Mouse (Mus musculus) c-Kit-positive CD71-positive TER-119-negative erythroid progenitor cells, embryonic 14.5 days (primary cell): ENCODE results near the gene Hoxd3.

ENCODE experiments used
- DNase-seq: peaks from one replicate; pipeline ENCODE4 v3.0.0-alpha.2; 2013; ENCODE audit warnings: low read depth

The Hoxd3 gene

DNA sequence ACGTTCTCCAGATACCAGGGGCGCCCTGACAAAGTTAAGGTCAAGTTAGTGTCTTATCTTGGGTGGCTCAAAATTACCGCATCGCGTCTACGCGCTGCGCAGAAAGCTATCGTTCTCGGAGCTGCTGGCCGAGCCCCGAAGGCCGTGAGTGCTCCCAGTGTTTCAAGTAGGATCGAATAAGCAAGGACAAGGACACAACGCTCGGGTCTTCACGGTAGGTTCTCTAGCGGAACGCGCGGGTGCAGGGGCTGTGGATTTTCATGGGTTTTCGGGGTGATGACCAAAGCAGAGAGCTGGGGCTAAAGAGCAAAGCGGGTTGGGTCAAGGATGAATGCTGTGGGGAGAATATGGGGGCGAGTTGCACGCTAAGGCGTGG, 32.1 kb upstream of the Hoxd3 start:
- no peak for DNase-seq

DNA sequence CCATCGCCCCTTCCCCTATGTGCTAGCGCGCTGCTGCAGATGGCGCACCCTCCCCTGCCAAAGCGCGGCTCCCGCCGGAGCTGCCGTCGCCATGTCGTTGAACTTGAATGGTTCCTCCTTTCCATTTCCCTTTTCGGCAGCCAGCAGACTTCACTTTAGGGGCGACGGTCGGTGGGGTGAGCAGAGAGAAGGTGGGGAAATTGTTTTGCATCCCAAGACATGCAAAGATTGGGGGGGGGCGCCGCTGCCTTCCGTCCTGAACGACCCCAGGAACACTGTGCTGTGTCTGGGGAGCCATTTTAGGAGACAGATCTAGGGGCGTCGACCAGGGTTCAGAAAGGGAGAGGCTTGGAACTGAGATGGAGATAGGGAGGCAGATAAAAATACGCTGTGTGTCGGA, 31.7 kb upstream of the Hoxd3 start:
- DNase-seq: no peak

DNA sequence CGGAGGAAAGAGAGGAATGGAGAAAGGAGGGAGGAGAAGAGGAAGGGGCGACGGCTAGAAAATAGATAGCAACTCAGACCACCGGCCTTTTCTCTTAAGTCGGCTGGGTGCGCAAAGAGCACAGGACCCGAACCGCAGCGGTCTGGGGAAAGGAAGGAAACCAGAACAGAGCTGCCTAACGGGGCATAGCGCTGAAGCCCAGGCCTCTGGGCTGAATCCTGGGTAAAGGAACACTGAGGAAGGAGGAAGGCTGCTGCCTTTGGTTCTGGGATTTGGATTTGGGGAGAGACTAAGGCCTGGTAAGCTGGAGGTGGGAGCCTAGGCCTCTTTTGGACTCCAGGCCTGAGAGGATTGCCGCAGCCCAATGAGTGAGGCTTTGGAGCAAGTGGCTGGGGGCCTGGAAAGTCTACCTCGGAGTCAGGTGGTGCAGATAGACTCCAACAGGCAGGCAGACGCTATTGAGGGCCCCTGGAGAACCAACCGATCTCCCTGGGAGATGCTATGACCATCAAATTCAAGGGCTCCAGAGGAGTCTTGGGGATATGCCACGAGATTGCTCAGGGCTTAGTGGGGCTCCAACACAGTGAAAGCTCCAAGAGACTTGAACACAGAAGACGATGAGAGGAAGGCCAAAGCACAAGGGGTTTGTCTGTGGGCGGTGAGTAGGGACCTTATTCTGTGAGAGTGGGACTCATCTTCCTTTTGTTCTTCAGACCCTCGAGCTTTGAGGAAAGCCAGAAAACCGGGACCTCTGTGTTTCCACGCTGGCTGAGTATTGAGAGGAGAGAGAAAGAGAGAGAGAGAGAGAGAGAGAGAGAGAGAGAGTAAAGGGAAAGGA, 30.9 kb upstream of the Hoxd3 start:
- no peak for DNase-seq

DNA sequence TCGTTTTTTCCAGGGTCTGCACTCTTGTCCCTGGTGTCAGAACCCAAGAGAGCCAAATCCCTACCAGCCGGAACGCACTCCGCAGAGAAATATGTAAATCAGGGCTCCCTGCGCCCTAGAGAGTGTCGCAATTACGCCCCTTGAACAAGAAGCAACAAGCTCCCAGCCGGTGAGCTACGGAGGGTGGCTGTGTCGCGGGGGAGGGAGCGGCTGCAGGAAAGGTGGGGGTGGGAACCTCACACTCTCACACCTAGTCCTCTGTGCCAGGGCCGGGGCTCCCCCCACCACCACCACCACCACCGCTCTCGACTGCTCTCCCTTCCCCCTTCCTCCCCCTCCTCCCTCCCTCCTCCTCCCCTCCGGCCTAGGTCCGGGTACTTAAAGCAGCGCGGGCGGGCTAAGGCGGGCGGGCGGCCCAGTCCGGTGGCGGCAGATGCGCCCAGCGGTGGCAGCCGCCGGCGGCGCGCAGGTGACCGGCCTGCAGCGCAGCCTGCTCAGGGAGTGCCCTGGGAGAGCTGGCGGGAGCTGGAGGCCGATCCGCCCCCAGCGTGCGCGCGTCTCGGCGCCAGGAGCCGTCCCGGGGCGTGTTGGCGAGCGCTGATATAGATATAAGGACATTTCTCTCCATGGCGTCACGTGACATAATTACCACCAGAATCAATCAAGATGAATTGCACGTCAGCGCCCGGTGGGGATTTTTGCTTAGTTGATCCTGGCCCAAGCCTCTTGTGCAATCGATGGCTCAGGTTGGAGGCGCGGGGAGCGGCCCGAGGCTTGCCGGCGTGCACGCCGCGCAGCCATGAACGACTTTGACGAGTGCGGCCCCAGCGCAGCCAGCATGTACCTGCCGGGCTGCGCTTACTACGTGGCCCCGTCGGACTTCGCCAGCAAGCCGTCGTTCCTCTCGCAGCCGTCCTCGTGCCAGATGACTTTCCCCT, 29.9 kb upstream of the Hoxd3 start:
- DNase-seq: no peak

DNA sequence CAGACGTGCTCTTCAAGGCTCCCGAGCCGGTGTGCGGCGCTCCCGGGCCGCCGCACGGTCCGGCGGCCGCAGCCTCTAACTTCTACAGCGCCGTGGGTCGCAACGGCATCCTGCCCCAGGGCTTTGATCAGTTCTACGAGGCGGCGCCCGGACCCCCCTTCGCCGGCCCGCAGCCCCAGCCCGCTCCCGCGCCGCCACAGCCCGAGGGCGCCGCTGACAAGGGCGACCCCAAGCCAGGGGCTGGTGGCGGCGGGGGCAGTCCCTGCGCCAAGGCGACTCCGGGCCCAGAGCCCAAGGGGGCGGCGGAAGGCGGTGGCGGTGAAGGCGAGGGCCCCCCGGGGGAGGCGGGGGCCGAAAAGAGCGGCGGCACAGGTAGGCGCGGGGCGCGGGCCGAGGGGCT, 28.9 kb upstream of the Hoxd3 start:
- no peak for DNase-seq

DNA sequence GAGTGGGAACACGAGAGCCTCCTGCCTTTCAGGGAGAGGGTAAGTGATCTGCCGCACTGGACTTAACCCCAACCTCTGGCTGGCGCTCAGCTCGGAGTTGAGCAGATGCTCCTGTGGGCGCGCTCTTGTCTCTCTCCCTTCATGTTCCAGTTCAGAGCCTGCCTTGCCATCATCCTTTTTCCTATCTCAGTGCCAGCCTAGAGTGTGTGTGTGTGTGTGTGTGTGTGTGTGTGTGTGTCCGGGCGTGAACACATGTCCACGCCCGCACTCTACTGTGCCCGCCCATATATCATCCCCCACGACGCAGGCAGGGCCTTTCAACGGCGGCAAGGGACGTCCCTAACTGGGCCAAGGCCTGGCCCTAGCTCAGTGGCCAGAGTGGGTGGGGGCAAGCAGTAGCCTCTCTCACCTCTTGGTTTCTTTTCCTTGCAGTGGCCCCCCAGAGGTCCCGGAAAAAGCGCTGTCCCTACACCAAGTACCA, 28.2 kb upstream of the Hoxd3 start:
- no peak for DNase-seq

DNA sequence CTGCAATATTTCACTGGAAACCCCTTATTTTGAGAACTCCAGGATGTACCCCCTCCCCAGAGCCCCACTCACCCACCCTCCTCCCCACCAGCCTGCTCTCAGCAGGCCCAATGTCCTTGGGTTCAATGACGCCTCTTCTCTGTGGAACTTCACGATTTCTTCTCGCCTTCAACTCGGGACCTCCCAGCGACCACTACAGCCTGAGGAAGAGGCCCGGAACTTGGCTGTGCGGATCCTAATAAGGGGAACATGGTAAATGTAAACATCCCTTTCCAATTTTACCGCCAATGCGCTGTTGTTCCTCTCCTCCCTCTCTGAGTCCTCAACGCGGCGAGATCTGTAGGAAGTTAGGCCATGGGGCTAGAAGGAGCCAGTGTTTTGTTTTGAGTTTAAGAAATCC, 27.6 kb upstream of the Hoxd3 start:
- DNase-seq: no peak

DNA sequence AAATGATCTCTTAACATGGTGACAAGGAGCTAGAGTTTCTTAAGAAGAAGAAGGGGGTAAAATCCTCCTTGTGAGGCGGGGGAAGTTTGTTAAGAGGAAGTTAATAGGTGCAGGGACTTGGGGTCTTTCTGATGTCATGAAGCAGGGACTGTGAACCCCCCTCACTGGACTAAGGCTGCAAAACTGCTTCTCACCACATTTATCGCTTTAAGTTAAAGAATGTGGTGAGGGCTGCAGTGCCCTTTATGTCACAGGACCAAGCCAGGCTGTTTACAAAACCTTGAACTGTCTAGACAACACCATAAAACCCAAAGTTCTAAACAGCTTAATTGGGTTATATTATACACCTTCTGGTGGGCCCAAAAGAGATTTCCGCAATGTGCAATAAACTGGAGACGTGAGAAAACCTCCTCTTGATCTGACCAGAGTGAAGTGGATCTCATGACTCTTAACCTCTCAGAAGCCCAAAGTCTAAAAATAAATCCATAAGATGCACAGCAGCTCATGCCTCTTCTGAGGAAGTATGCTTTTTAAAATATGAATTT, 26.6 kb upstream of the Hoxd3 start:
- no peak for DNase-seq

DNA sequence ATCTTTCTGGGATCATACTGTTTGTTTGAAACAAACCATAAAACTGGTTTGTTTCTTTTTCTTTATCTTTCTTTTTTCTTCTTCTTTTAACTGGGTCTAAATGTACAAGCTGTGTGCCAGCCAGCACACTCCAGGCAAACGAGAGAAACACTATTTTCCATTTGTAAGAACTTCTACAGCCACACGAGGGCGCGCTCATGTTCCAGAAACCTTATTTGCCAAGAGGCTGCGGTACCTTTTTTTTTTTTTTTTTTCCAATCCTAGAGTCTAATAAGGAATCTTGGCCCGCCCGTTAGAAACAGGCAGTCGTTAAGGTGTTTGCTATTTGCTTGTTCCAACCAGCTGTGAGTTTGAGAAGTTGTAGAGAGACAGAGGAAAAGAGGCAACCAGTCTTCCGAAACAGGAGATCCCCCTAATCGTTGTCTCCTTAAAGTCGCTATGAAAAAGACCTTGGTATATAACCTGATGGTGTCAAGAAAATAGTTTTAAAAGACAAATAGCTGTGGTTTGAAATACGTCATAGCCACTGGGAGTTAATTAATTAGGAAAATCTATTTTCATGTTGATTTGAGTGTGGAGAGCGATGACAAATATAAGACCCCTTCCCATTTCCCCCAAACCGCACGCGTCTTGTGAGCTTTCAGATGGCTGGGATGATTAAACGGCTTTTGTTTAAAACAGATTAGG, 25.3 kb upstream of the Hoxd3 start:
- peak; percentile 25 for DNase-seq

DNA sequence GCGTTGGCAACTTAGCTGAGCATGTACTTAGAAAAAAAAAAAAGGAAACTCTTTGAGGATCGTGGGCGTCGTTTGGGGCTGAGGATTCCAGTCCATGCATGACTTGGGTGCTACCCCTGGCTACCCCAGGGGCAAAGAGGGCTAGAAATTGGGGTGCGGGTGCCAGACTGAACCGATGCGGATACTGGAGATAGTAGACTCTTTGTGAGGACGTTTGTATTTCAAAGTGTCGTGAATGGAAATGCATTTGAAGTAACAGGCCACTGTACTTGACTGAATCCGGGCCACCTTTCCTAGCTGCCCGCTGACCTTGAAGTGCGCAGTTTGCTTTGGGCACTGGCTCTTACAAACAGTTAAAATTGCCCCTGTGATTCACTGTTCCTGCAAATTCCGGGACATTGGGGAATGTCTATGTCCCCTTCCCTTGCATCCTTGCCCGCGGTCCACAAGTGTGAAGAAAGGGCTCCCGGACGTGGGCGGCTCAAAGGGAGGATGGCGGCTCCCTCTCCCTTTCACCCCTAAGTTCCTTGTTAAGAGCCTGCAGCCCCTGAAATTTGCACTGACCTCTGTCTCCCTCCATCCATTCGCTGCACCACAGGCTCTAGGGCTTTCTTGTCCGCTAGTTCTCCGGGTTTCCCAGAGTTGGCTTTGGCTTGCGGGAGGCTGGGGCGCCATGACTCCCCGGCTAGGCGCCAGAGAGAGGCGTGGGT, 24.6 kb upstream of the Hoxd3 start:
- no peak for DNase-seq

DNA sequence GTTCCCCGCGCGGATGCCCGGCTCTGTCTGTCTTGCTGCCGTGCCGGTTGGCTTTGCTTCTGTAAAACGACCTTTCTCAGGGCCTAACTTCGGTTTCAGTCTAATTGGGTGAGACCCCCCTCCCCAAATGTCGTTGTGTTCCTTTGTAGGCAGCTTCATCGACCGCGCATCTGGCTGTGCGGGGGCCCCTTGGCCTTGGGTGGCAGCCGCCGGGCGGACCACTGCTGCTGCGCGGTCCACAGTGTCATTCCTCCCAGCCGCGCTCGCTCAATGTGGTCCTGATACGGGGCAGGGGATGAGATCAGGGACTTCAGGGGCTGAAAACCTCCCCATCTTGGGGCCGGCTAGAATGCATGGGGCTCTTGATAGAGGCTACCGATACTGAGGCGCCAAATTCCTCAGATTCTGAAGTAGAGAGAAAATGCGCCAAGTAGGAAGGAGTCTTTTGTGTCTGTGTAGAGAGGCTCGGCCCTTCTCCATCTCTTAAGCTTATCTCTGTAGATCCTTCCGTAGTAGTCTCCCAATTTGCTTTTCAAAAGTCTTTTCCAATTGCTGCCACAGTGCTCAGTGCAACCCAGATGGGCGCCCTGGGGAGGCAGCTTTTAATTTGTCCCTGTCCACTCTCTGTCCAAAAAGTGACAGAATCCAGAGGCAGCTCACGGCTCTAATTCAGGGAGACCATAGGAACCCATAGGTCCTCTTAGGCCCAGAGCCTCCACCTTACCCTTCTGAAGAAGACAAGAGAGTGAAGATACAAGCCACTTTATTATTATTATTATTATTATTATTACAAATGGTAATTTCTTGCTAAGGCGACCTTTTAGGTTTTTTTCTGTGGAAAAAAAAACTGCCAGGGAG, 23.8 kb upstream of the Hoxd3 start:
- DNase-seq: no peak

DNA sequence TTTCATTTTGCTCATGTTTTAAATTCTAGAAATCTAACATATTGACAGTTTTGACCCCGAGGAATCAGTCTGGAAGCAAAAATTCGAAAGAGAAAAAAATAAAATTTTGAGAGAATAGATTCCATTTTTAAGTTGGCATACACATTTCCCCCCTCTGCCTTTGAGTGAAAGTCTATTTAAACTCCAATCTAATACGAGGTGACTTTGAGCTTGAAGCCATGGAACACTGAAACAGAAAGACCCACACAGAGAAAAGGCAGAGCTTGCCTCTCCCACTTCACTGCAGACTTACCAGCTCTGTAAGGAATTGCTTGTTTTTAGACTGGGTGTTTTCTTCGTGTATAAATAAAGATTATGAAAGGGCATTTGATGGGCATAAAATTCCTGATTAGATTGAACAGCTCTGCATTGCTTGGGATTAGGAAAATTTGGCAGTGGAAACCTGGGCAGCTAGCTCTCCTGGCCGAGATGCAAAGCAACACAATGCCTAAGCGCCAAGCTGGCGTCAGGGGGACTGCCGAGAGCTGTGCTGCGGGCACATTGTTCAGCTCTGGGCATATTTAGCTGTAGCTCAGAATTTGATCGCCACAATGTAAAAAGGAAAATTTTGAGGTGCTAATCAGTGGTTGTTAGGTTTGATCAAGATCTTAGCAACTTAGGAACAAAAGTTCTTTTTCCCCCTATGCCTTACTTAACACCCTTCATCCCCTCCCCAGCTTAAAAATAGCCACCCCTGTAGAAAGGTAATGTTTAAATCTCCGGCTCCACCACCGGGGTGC, 22.7 kb upstream of the Hoxd3 start:
- no peak for DNase-seq

DNA sequence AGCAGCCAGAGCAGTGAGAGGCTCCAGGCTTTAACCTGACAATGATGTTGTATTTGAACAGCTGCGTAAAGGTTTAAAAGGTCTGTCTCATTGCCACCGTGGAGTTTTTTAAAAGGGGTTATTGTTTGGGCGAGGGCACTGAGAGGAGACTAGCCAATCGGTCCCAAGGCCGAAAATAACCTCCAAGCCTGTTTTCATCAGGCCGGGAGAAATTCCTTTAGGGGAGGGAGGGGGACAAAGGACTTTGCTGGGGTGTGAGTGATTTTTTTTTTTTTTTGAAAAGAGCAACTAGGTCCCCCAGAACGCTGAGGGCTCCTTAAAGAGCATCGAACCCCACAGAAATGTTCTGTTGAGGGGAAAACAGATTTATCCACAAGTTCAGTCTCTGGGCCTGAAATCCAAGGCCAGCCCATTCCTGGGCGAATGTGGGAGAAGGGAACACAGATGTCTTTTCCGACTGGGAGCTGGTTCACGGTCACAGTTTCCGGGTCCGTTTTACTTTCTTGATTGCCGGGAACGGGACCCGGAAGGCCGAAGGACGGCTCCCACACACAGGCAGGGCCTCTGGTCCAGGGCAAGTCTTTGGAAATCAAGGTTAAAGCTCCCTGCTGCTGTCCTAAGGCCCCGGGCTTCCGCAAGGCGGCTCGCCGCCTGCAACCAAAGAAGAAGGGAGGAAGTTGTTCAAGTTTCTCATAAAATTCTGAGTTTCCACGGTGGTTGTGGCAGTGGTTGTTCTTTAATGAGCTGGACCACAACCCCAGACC, 22.0 kb upstream of the Hoxd3 start:
- DNase-seq: no peak

DNA sequence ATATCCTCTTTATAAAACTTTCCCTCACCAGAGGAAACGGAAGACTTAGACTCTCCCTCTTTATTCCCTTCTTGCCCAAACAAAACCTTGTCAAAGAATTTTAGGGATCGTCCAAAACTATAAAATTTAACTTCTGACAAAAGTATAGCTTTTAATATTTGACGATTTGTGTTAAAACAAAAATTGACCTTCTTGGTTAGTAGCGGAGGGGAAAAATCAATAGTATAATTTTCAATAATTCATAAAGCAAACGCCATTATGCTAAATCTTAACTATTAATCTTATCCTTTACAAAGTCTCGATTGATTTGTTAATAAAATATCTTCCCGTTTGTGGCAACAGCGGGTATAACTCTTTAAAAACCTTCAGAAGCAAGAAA, 21.4 kb upstream of the Hoxd3 start:
- DNase-seq: no peak

DNA sequence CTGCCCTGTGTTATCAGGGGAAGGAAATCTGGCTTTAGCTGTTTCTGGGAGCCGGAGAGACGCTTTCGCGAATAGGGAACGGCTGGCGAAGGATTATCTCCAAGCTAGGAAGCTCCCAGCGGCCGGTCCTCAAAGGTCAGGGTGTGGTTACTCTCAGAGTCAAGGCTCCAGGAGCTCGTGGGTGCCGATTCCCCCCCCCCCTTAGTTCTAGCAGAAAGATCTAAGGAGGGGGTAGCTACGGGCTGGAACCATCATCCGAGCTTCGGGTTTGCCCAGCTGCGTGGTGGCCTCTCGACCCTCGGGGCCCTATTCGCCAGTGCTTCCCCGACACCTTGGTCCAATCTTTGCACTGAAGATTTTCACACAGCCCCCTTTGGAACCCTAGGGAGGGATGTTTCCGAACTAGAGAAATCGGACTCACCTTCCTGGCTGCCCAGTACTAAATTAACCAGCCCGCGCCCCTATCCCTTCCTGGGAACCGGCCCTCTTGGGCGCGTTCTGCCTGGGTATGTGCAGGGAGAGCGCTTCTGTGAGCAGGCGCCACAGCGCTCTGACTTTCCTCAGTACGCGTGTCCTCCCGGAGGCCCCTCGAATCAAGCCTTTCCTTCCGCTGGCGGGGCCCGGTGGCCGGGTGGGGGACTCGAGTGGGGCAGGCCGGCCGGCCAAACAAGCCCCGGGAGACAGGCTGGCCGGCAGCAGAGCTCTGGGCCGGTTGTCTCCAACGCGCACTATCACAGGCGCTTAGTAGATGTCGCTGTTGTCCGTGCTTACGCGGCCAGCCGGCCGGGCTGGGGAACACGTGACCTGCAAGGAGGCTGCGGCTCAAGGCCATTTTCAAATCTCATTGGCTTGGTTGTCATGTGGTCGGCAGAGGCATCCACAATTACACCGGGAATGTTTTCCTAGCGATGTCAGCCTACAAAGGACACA, 20.4 kb upstream of the Hoxd3 start, which contains the start of gene Hoxd10:
Hoxd10 (plus strand) TSS at position 903 of the 930 bp plus-strand sequence.
- no peak for DNase-seq

DNA sequence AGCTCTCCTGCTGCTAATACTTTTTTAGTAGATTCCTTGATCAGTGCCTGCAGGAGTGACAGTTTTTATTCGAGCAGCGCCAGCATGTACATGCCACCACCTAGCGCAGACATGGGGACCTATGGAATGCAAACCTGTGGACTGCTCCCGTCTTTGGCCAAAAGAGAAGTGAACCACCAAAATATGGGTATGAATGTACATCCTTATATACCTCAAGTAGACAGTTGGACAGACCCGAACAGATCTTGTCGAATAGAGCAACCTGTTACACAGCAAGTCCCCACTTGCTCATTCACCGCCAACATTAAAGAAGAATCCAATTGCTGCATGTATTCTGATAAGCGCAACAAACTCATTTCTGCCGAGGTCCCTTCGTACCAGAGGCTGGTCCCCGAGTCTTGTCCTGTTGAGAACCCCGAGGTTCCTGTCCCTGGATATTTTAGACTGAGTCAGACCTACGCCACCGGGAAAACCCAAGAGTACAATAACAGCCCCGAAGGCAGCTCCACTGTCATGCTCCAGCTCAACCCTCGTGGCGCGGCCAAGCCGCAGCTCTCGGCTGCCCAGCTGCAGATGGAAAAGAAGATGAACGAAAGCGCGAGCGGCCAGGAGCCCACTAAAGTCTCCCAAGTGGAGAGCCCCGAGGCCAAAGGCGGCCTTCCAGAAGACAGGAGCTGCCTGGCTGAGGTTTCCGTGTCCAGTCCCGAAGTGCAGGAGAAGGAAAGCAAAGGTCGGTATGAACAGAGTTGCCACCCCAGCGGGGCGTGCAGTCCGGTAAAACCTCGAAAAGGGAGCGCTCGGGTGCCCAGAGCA, 19.5 kb upstream of the Hoxd3 start:
- no peak for DNase-seq
